Mouse (Mus musculus) retina, embryonic 14.5 days (tissue): ENCODE measurements around the gene Pprc1.

Experiments used
- DNase-seq: peaks from one replicate; pipeline ENCODE4 v3.0.0-alpha.2; 2015; ENCODE audit warnings: low spot score

The Pprc1 gene

GRCm38 (mm10) chr19:46056388-46056946, 11.8 kb downstream of the Pprc1 start:
- peak; percentile 97 for DNase-seq

DNA sequence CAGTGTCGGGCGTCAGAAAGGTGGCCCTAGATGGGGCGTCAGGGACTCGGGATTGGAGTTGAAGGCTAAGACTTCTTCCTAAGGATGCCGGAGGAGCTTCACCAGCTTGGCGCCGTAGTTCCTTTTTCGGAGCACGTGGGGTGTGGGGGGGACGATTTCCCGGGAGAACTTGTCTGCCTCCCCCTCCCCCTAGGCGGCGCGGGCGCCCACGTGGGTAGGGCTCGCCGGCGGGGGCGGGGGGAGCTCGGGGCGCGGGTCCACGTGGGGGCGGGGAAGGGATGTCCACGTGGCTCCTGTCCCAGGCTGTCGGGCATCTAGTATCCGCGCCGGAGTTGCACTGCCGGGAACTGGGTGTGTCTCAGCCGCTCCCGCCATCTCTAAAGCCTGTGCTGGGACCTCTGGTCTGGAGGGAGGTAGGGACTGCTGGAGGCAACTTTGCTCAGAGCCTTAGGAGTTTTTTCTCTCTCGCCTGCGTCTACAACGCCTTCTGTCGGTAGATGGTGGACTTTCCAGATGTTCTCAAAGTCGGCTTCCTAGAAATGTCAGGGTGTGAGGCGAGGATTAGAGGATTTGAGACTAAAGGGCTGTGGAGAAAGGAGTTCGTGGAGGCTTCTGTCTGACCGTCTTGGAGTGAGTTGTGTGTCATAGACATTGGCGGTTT, 12.4 kb downstream of the Pprc1 start:
- DNase-seq, result peak; percentile 75

- DNase-seq, result no peak
Observed at GRCm38 (mm10) chr19:46058466-46058865, 13.8 kb downstream of the Pprc1 start.

DNA sequence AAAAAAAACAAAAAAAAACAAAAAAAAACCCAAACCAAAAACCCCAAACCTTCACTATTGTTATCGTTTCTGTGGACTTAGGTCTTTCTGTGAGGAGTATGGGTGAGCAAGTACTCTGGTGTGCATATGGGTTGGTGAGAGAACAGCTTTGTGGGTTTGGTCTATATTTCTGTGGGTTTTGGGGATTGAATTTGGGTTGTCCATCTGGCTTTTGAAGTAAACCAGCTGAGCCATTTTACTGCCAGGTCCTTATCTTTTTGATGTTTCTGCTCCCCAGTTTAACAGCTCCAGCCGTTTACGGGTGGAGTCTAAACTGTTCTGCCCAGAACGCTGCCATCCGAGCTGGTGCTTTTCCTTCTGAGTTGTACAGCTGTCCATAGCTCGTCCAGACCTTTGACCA, 16.2 kb downstream of the Pprc1 start:
- no peak for DNase-seq

DNA sequence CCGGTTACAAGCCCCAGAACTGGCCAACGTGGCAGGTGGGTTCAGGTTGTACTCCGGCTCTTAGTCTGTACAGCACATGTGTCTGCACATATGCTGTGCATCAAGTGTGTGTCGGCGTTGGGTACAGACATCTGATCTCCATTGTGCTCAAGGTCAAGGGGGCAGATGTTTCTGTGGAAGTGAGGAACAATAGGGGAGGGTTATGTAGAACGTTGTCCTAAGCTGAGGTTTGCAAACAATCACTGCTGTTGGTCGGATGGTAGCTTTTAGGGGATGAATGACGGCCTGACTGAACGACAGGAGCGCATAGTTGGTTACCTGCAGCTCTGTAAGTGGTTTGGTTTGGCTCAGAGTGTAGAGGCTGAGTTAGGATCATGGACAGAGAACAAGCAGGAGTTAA, 23.4 kb downstream of the Pprc1 start:
- no peak for DNase-seq

DNA sequence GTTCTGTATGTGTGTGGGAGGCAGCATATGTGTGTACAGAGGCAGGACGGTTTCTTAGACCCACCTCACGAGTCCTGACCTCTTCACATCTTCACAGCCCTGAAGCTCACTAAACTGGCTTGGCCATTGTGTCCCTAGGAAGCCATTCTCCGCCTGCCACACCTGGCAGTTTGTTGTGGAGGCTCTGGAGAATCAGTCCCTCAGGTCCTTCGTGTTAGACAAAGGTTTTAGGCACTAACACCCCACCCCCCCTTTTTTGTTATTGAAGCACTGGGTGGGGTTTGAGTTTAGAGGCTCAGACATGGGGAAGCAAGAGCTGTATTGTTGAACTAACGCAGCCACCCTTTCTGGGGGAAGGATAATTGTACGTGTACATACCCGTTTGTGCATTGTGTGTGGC, 28.6 kb downstream of the Pprc1 start:
- no peak for DNase-seq

DNA sequence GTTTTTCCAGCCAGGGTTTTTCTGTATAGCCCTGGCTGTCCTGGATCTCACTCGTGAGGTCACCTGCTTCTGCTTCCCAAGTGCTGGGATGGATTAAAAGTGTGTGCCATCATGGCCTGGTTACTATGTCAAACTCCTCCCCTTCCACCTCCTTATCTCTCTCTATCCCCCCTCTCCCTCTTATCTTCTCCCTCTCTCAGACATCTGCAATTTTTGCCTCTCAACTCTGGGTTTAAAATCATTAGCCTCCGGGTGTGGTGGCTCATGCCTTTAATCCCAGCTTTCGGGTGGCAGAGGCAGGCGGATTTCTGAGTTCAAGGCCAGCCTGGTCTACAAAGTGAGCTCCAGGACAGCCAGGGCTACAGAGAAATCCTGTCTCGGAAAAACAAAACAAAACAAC, 29.6 kb downstream of the Pprc1 start:
- DNase-seq, result no peak

DNA sequence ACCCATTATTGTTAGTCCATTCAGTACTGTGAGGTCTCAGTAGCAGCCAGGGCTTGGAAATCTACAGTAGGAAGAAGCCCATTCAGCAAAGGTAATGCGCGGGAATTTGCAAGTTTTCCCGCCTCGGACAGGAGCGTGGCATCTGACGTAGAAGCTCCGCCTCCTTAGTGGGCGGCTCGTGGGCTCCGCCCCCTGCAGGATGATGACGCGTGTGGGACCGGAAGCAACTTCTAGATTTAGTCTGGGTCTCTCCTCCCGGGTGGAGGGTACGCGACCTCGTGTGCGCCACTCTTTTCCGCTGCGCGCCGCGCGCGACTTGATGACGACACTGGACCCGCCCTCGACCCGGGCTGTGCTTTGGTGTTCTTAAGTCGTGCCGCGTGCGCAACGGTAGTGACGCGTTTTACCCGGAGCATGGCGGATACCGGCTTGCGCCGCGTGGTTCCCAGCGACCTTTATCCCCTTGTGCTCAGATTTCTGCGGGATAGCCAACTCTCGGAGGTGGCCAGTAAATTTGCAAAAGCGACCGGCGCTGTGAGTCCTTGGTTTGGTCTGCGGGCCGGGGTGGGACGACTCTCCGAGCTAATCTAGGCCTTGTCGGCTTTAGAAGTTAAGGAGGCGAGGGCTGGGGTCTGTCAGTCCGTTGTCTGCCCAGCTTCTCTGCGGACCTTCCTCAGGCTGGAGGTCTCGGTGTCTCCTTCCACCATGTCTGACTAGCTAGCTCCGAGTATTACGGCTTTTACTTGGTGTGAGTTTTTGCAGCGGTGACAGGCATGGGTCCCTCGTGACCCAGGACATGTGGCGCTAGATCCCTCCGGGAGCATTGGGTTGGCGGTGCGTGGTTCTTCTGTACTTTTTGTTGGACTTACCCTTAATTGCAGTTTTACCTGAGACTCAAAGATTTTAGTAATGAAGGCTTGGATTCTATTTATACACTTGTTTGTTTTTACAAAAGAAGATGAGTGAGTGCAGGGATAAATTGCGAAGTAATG, 31.2 kb downstream of the Pprc1 start, which contains the start of gene Nolc1:
Gene Nolc1 (plus strand): TSS at position 248 of the 992 bp plus-strand sequence.
- DNase-seq, result peak; percentile 98

GRCm38 (mm10) chr19:46078535-46078934, 33.8 kb downstream of the Pprc1 start:
- no peak for DNase-seq

DNA sequence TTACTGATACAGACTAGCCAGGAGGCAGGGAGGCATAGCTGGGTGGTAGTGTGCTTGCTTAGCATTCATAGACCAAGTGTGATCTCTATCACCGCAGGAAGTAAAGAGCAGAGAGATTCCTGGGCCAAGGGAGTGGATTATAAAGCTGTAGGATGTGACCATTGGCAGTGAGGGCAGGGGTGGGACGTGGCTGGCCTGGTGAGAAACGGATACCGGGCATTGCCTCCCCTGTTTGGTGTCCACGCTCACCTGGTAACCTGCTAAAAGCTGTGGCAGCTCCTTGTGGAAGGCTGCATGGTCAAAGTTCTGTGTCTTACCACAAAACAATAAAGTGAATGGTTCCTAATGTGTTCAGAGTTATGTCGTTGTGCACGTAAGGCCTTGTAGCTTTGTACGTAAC, 40.5 kb downstream of the Pprc1 start:
- DNase-seq, result no peak

- peak; percentile 83 for DNase-seq
Observed at GRCm38 (mm10) chr19:46086337-46086736, 41.7 kb downstream of the Pprc1 start.

DNA sequence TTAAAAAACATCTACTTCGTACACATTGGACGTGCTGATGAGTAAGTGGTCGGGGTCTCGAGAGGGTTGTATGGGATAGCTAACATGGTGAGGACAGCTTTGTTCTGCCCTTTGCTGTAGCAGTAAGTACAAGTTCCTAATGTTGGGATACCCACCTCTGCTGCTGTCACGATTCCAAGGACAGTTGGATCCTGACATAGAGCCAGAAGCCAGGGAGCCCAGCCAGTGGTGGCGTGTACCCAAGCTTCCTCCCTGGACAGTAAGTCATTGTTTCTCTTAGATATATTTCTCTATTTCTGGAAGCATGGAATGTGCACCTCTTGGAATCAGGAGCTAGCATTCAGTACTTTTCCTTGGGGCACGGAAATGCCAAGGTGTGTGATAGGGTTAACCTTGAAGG, 43.2 kb downstream of the Pprc1 start:
- DNase-seq, result no peak

DNA sequence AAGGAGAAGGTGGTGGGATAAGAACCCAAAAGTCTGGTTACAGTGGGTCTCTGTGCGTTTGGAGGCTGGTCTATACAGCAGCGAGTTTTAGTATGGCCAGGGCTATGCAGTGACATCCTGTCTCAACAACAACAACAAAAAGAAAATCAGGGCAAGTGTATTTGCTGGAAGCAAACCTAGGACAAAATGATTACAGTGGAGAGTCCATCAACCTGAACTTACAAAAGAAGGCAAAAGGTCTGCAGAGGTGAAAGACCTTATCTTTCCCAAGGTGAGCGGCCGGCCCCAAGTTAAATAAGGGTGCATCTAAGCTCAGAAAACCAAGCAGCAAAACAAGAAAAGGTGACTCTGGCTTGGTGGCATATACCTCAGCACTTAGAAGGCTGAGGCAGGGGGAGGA, 47.0 kb downstream of the Pprc1 start:
- no peak for DNase-seq

DNA sequence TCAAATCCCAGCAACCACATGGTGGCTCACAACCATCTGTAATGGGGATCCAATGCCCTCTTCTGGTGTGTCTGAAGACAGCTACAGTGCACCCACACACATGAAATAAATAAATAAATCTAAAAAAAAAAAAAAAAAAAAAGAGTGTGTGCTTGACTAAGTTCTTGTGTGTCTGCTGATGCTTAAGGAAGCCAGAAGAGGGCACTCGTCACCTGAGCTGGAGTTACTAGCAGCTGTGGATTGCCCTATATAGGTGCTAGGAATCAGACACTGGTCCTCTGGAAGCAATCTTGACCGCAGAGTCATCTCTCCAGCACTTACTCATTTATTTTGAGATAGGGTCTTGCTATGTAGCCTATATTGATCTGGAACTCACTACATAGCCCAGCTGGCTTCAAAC, 49.5 kb downstream of the Pprc1 start:
- DNase-seq, result no peak

DNA sequence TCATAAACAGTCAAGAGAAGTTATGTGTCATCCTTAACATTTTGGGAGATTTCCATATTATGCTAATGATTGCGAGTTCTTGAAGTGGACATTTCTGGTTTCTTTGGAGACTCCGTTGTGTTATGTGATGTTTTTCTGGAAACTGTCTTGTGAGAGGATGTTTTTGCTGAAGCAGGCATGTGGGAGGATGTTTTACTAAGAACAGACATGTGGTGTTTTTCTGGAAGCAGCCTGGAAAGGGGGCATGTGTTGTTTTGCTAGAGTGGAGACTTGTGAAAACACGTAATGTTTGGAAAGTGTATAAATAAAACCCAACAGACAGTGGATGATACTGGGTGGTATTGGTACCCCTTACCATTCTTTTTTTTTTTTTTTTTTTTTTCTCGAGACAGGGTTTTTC, 50.6 kb downstream of the Pprc1 start:
- no peak for DNase-seq

DNA sequence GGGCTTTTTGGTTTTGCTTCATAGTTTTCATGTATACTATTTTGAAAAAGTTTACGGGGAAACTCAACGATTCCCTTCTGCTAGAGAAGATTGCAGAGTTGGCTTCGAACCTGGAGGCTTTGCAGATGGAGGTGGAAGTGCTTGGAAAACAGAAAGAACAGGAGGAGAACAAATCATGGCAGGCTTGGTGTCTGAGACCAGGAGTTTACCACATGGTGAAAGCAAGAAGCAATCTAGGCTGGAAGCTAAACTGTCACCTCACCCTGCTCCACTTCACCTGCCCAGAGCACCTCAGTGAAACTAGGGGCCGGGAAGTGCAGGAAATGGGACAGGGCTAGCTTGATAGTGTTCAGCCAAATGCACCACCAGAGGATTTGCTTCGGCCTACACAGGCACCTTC, 51.7 kb downstream of the Pprc1 start:
- DNase-seq, result no peak

GRCm38 (mm10) chr19:46099561-46099960, 54.9 kb downstream of the Pprc1 start:
- DNase-seq, result no peak

DNA sequence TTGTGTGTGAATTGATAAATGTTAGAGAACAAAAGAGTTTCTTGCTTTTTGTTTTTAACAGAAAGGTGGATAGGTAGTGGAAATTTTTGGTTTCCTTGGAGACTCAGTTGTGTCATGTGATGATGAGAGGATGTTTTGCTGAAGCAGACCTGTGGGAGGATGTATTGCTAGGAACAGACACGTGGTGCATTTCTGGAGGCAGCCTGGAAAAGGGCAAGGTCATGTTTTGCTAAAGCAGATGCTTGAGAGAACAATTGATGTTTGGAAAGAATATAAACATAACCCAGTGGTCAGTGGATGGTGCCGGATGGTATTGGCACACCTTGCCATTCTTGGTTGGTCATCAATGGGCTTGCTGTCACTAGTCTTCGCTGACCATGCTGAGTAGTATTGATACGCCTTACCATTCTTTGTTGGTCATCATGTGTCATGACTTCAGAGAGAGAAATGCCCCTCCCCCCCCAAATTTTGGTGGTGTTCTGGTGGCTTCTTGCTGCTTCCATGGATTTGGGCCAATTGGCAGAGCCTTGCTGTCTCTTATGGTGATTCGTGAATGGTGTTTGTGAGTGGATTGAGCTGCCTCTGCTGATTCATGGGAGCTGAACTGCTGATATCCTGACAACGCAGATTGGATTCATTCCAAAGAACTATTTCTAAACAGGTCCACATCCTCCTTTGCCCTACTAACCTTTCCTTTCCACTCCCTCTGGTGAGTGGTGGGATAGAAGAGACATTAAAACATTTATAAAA, 58.9 kb downstream of the Pprc1 start:
- no peak for DNase-seq

GRCm38 (mm10) chr19:46104187-46104557, 59.5 kb downstream of the Pprc1 start:
- no peak for DNase-seq

GRCm38 (mm10) chr19:46110214-46110613, 65.5 kb downstream of the Pprc1 start:
- DNase-seq, result no peak

GRCm38 (mm10) chr19:46110781-46111180, 66.1 kb downstream of the Pprc1 start:
- DNase-seq, result no peak

GRCm38 (mm10) chr19:46114617-46115016, 69.9 kb downstream of the Pprc1 start:
- DNase-seq, result no peak
